Mouse (Mus musculus): ENCODE results near the gene Gprc5b. TPM values are rescaled to one million over a fixed set of nuclear protein-coding genes. Genes with fewer than 3 reads are reported as not detected.

The Gprc5b gene
- polyA plus RNA-seq, 1 experiment from 2014 or later = 4.9 TPM

GRCm38 (mm10) chr7:119010854-119011529 is 16.0 kb upstream of the Gprc5b start:
- H3K4me2 ChIP-seq (ENCODE audit: low read depth, low read length) = no peak overlapping the region
- WGBS = 18% methylated on average over 5 of the region's 5 CpGs

GRCm38 (mm10) chr7:119002501-119002900 is 7.5 kb upstream of the Gprc5b start:
- no peak overlapping the region for H3K4me2 ChIP-seq (ENCODE audit: low read depth, low read length)
- H3K9me3 ChIP-seq (ENCODE audit: control insufficient read depth, low read length) = no peaks in the 10 kb centered on the region
- no peak overlapping the region for H3K9ac ChIP-seq (replicated peaks; ENCODE audit: low read depth, low read length)
- 55% methylated on average over 2 of the region's 2 CpGs for WGBS
- no peaks in the 10 kb centered on the region for H3K4me1 ChIP-seq (ENCODE audit: control insufficient read depth, insufficient read depth, low read length)
- no peaks in the 10 kb centered on the region for H3K36me3 ChIP-seq (ENCODE audit: control insufficient read depth, insufficient read depth, low read length)
- H3K27ac ChIP-seq (ENCODE audit: low read depth, low read length) = no peak overlapping the region
- no peaks in the 10 kb centered on the region for H3K27me3 ChIP-seq (ENCODE audit: control insufficient read depth, insufficient read depth, low read length)
- H3K4me3 ChIP-seq (ENCODE audit: low read depth, low read length) = no peak overlapping the region
- no peak for ATAC-seq (ENCODE audit: low read depth)

More at GRCm38 (mm10) chr7:119010854-119011529, 16.0 kb upstream of the Gprc5b start:
- Histone ChIP-seq H3K27ac (ENCODE audit: low read depth, low read length) (no peak overlapping the region), H3K36me3 (ENCODE audit: control insufficient read depth, insufficient read depth, low read length) (no peaks in the 10 kb centered on the region), H3K4me1 (ENCODE audit: control insufficient read depth, insufficient read depth, low read length) (no peaks in the 10 kb centered on the region), H3K9me3 (ENCODE audit: control insufficient read depth, low read length) (no peaks in the 10 kb centered on the region), H3K9ac (replicated peaks; ENCODE audit: low read depth, low read length) (no peak overlapping the region), H3K4me3 (ENCODE audit: low read depth, low read length) (no peak overlapping the region), H3K27me3 (ENCODE audit: control insufficient read depth, insufficient read depth, low read length) (no peaks in the 10 kb centered on the region)
- peak; percentile 65; the same call in 1 of the 2 replicates for ATAC-seq (ENCODE audit: low read depth)

- Histone ChIP-seq H3K4me2 (ENCODE audit: low read depth, low read length) (no peak overlapping the region), H3K36me3 (ENCODE audit: control insufficient read depth, insufficient read depth, low read length) (no peaks in the 10 kb centered on the region), H3K4me1 (ENCODE audit: control insufficient read depth, insufficient read depth, low read length) (no peaks in the 10 kb centered on the region), H3K9me3 (ENCODE audit: control insufficient read depth, low read length) (no peaks in the 10 kb centered on the region), H3K27ac (ENCODE audit: low read depth, low read length) (no peak overlapping the region), H3K9ac (replicated peaks; ENCODE audit: low read depth, low read length) (no peak overlapping the region), H3K27me3 (ENCODE audit: control insufficient read depth, insufficient read depth, low read length) (no peaks in the 10 kb centered on the region), H3K4me3 (ENCODE audit: low read depth, low read length) (no peak overlapping the region)
- no peak for ATAC-seq (ENCODE audit: low read depth)
- WGBS = 71% methylated on average over 2 of the region's 2 CpGs
Observed at GRCm38 (mm10) chr7:119001965-119002364, 7.0 kb upstream of the Gprc5b start.

- ATAC-seq (ENCODE audit: low read depth) = no peak
- H3K4me1 ChIP-seq (ENCODE audit: control insufficient read depth, insufficient read depth, low read length) = peaks cover 7% of the 10 kb centered on the region; the same call in 1 of the 2 replicates
- whole genome bisulfite sequencing = 81% methylated on average over 2 of the region's 2 CpGs
- H3K4me3 ChIP-seq (ENCODE audit: low read depth, low read length) = no peak overlapping the region
- H3K9me3 ChIP-seq (ENCODE audit: control insufficient read depth, low read length) = no peaks in the 10 kb centered on the region
- H3K27ac ChIP-seq (ENCODE audit: low read depth, low read length) = no peak overlapping the region
- no peaks in the 10 kb centered on the region for H3K36me3 ChIP-seq (ENCODE audit: control insufficient read depth, insufficient read depth, low read length)
- H3K9ac ChIP-seq (replicated peaks; ENCODE audit: low read depth, low read length) = no peak overlapping the region
- no peak overlapping the region for H3K4me2 ChIP-seq (ENCODE audit: low read depth, low read length)
- no peaks in the 10 kb centered on the region for H3K27me3 ChIP-seq (ENCODE audit: control insufficient read depth, insufficient read depth, low read length)
Observed at GRCm38 (mm10) chr7:118999857-119000256, 4.8 kb upstream of the Gprc5b start.

GRCm38 (mm10) chr7:118996137-118996837 is 1.3 kb upstream of the Gprc5b start:
- Histone ChIP-seq H3K27me3 (ENCODE audit: control insufficient read depth, insufficient read depth, low read length) (no peaks in the 10 kb centered on the region), H3K4me1 (ENCODE audit: control insufficient read depth, insufficient read depth, low read length) (peaks cover 41% of the 10 kb centered on the region), H3K4me3 (ENCODE audit: low read depth, low read length) (no peak overlapping the region), H3K9ac (replicated peaks; ENCODE audit: low read depth, low read length) (no peak overlapping the region), H3K27ac (ENCODE audit: low read depth, low read length) (no peak overlapping the region), H3K4me2 (ENCODE audit: low read depth, low read length) (peak overlapping the region; percentile 86; the same call in 1 of the 2 replicates), H3K9me3 (ENCODE audit: control insufficient read depth, low read length) (no peaks in the 10 kb centered on the region), H3K36me3 (ENCODE audit: control insufficient read depth, insufficient read depth, low read length) (no peaks in the 10 kb centered on the region)
- ATAC-seq (ENCODE audit: low read depth) = peak; percentile 42
- WGBS = 11% methylated on average over 13 of the region's 13 CpGs

- WGBS = 8% methylated on average over 14 of the region's 14 CpGs
- ATAC-seq (ENCODE audit: low read depth) = peak; percentile 13
- Histone ChIP-seq H3K4me2 (ENCODE audit: low read depth, low read length) (peak overlapping the region; percentile 86), H3K27ac (ENCODE audit: low read depth, low read length) (no peak overlapping the region), H3K27me3 (ENCODE audit: control insufficient read depth, insufficient read depth, low read length) (no peaks in the 10 kb centered on the region), H3K9me3 (ENCODE audit: control insufficient read depth, low read length) (no peaks in the 10 kb centered on the region), H3K36me3 (ENCODE audit: control insufficient read depth, insufficient read depth, low read length) (no peaks in the 10 kb centered on the region), H3K4me3 (ENCODE audit: low read depth, low read length) (peak overlapping the region; percentile 52; the same call in 1 of the 2 replicates), H3K9ac (replicated peaks; ENCODE audit: low read depth, low read length) (no peak overlapping the region), H3K4me1 (ENCODE audit: control insufficient read depth, insufficient read depth, low read length) (peaks cover 45% of the 10 kb centered on the region)
Observed at GRCm38 (mm10) chr7:118995671-118996070, 660 bp upstream of the Gprc5b start.

GRCm38 (mm10) chr7:118994231-118994842 is 674 bp downstream of the Gprc5b start:
- H3K4me1 ChIP-seq (ENCODE audit: control insufficient read depth, insufficient read depth, low read length) = peaks cover 45% of the 10 kb centered on the region
- H3K27me3 ChIP-seq (ENCODE audit: control insufficient read depth, insufficient read depth, low read length) = no peaks in the 10 kb centered on the region
- no peak overlapping the region; the same call in 1 of the 2 replicates for H3K27ac ChIP-seq (ENCODE audit: low read depth, low read length)
- peak overlapping the region; percentile 51 for H3K9ac ChIP-seq (replicated peaks; ENCODE audit: low read depth, low read length)
- peak; percentile 9 for ATAC-seq (ENCODE audit: low read depth)
- WGBS = under 1% methylated on average over 21 of the region's 21 CpGs
- peak overlapping the region; percentile 52 for H3K4me3 ChIP-seq (ENCODE audit: low read depth, low read length)
- no peaks in the 10 kb centered on the region for H3K9me3 ChIP-seq (ENCODE audit: control insufficient read depth, low read length)
- H3K4me2 ChIP-seq (ENCODE audit: low read depth, low read length) = peak overlapping the region; percentile 86
- H3K36me3 ChIP-seq (ENCODE audit: control insufficient read depth, insufficient read depth, low read length) = no peaks in the 10 kb centered on the region

- ATAC-seq (ENCODE audit: low read depth) = 0 out of 2 replicates have a peak, but pooled peaks have one; percentile 0
- H3K4me1 ChIP-seq (ENCODE audit: control insufficient read depth, insufficient read depth, low read length) = peaks cover 45% of the 10 kb centered on the region
- H3K4me2 ChIP-seq (ENCODE audit: low read depth, low read length) = peak overlapping the region; percentile 86
- under 1% methylated on average over 26 of the region's 26 CpGs for WGBS
- H3K27ac ChIP-seq (ENCODE audit: low read depth, low read length) = peak overlapping the region; percentile 62
- no peaks in the 10 kb centered on the region for H3K36me3 ChIP-seq (ENCODE audit: control insufficient read depth, insufficient read depth, low read length)
- H3K4me3 ChIP-seq (ENCODE audit: low read depth, low read length) = peak overlapping the region; percentile 52
- H3K9ac ChIP-seq (replicated peaks; ENCODE audit: low read depth, low read length) = peak overlapping the region; percentile 51; the same call in 1 of the 2 replicates
- no peaks in the 10 kb centered on the region for H3K27me3 ChIP-seq (ENCODE audit: control insufficient read depth, insufficient read depth, low read length)
- H3K9me3 ChIP-seq (ENCODE audit: control insufficient read depth, low read length) = no peaks in the 10 kb centered on the region
Observed at GRCm38 (mm10) chr7:118993597-118994230, 1.3 kb downstream of the Gprc5b start.
